Mouse (Mus musculus) erythroblast, embryonic 14.5 days (primary cell): ENCODE data around the gene Srek1ip1. TPM values are rescaled to one million over a fixed set of nuclear protein-coding genes. Genes with fewer than 3 reads are reported as not detected.

Experiments
- H3K27me3 ChIP-seq: 2 replicates; pipeline ENCODE4 v1.6.1; 2012; ENCODE audit warnings: inconsistent platforms; ENCODE audit not compliant: control insufficient read depth
- H3K36me3 ChIP-seq: 2 replicates; pipeline ENCODE4 v1.6.1; 2012; ENCODE audit warnings: mild to moderate bottlenecking, inconsistent platforms; ENCODE audit not compliant: control insufficient read depth
- H3K4me1 ChIP-seq: 2 replicates; pipeline ENCODE4 v1.6.1; 2012; ENCODE audit warnings: inconsistent platforms; ENCODE audit not compliant: control insufficient read depth
- H3K4me3 ChIP-seq: replicated peaks from 2 replicates; pipeline ENCODE3; 2012; ENCODE audit warnings: moderate library complexity, mild to moderate bottlenecking, inconsistent platforms
- H3K9me3 ChIP-seq: 2 replicates; pipeline ENCODE4 v1.6.1; 2012; ENCODE audit warnings: low read length, inconsistent platforms, mixed read lengths; ENCODE audit not compliant: control insufficient read depth
- GATA1 ChIP-seq: IDR thresholded peaks from 2 replicates; pipeline ENCODE4 v1.6.1; 2012; ENCODE audit warnings: low read length, inconsistent platforms, mixed read lengths
- TAL1 ChIP-seq: IDR thresholded peaks from 3 replicates; pipeline ENCODE4 v1.6.1; 2012; ENCODE audit warnings: low read length, inconsistent platforms, mixed read lengths
- polyA plus RNA-seq: library from polyadenylated mRNA; stranded (reverse); fragments of >175 nt; gene quantifications from 2 replicates; pipeline ENCODE4 v1.2.3, GENCODE M21; 2012

Gene Srek1ip1
- polyA plus RNA-seq, 1 experiment = 0.21 TPM

- Histone ChIP-seq H3K4me1 (peaks cover 26% of the 10 kb centered on the region), H3K4me3 (no peak overlapping the region), H3K9me3 (peaks cover 19% of the 10 kb centered on the region), H3K36me3 (peaks cover 47% of the 10 kb centered on the region), H3K27me3 (no peaks in the 10 kb centered on the region)
- TF ChIP-seq GATA1 = no peak
These were observed 33.2 kb downstream of the Srek1ip1 start for GRCm38 (mm10) chr13:104825470-104825869.

GRCm38 (mm10) chr13:104832811-104833210 is 40.5 kb downstream of the Srek1ip1 start:
- Histone ChIP-seq H3K27me3 (no peaks in the 10 kb centered on the region), H3K9me3 (peaks cover 11% of the 10 kb centered on the region), H3K4me3 (no peak overlapping the region), H3K36me3 (peaks cover 77% of the 10 kb centered on the region), H3K4me1 (no peaks in the 10 kb centered on the region)
- TF ChIP-seq GATA1 (no peak), TAL1 (no peak)

DNA sequence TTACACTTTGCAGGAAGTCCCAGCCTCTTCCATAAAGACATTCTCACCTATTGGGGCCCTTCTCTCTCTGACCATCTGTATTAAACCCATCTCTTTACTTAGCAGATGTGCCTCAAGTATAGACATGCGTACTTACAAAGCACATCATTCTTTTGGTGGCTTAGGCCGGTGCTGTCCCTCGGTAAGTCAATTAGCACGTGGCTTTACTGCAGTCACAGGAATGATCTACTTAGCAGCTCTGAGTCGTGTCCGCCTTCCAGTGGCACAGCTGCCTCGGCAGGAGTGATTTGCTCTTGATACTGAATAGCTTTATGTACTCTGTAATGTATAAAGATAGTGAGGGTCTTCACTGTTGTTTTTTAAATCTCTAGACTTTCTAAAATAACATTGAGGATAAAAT is 45.3 kb downstream of the Srek1ip1 start:
- H3K4me3 ChIP-seq = no peak overlapping the region
- peaks cover 46% of the 10 kb centered on the region for H3K36me3 ChIP-seq
- no peaks in the 10 kb centered on the region for H3K27me3 ChIP-seq
- no peaks in the 10 kb centered on the region for H3K9me3 ChIP-seq
- TF ChIP-seq GATA1 (no peak), TAL1 (no peak)
- H3K4me1 ChIP-seq = no peaks in the 10 kb centered on the region

GRCm38 (mm10) chr13:104841937-104842336 is 49.7 kb downstream of the Srek1ip1 start:
- H3K4me1 ChIP-seq = 0 out of 2 replicates have a peak, but pooled peaks cover 2% of the 10 kb centered on the region
- no peaks in the 10 kb centered on the region for H3K9me3 ChIP-seq
- TF ChIP-seq GATA1 = no peak
- no peak for TF ChIP-seq TAL1
- H3K4me3 ChIP-seq = no peak overlapping the region
- no peaks in the 10 kb centered on the region for H3K27me3 ChIP-seq
- peaks cover 16% of the 10 kb centered on the region for H3K36me3 ChIP-seq

DNA sequence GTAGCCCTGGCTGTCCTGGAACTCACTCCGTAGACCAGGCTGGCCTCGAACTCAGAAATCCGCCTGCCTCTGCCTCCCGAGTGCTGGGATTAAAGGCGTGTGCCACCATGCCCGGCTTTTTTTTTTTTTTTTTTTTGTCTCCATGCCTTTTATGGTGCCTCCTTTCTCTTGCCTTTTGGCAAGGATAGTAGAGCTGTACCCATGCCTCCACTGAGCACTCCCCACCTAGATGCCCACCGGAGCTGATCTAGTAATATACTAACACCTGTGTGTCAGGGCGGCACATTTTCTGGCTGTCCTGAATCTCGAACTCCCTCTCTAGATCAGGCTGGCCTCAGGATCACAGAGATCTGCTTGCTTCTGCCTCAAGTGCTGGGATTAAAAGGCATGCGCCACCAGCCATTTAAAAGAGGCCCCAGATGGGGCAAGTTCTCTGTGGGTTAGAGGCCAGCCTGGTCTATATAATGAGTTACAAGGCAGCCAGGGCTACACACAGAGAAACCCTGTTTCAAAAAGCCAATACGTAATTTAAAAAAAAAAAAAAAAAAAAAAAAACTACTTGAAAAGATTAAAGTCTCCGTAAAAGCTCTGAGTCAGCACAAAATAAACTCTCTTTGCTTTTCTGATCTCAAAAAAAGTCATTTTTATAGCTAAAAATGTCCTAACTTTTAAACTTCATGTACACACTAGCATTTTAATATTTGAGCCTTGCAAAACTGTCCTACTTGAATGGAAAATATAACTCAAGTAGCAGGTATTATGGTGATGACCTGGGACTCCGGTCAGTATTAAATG is 51.2 kb downstream of the Srek1ip1 start:
- Histone ChIP-seq H3K4me3 (no peak overlapping the region), H3K9me3 (no peaks in the 10 kb centered on the region), H3K27me3 (no peaks in the 10 kb centered on the region), H3K4me1 (0 out of 2 replicates have a peak, but pooled peaks cover 2% of the 10 kb centered on the region), H3K36me3 (peaks cover 5% of the 10 kb centered on the region)
- no peak for TF ChIP-seq TAL1
- TF ChIP-seq GATA1 = no peak

DNA sequence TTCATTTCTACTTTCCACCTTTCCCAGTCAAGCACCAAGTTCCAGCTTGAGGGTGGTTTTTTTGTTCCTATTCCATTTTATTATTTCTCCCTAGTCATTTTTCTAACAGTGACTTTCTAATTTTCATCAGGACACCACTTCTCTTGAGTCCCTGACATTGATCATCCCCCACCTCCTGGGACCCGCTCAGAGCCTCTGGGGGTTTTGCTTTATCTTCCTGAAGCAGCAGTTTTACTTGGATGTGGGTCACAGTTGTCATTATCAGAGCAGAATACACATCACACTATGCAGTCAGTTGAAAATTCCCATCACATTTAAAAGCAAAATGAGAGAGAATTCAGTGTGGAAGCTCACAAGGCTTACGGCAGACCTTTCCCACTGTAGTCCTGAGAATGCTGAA is 61.4 kb downstream of the Srek1ip1 start:
- TF ChIP-seq TAL1 (no peak), GATA1 (no peak)
- H3K9me3 ChIP-seq = no peaks in the 10 kb centered on the region
- H3K4me1 ChIP-seq = no peaks in the 10 kb centered on the region
- H3K27me3 ChIP-seq = no peaks in the 10 kb centered on the region
- no peak overlapping the region for H3K4me3 ChIP-seq
- H3K36me3 ChIP-seq = no peaks in the 10 kb centered on the region

DNA sequence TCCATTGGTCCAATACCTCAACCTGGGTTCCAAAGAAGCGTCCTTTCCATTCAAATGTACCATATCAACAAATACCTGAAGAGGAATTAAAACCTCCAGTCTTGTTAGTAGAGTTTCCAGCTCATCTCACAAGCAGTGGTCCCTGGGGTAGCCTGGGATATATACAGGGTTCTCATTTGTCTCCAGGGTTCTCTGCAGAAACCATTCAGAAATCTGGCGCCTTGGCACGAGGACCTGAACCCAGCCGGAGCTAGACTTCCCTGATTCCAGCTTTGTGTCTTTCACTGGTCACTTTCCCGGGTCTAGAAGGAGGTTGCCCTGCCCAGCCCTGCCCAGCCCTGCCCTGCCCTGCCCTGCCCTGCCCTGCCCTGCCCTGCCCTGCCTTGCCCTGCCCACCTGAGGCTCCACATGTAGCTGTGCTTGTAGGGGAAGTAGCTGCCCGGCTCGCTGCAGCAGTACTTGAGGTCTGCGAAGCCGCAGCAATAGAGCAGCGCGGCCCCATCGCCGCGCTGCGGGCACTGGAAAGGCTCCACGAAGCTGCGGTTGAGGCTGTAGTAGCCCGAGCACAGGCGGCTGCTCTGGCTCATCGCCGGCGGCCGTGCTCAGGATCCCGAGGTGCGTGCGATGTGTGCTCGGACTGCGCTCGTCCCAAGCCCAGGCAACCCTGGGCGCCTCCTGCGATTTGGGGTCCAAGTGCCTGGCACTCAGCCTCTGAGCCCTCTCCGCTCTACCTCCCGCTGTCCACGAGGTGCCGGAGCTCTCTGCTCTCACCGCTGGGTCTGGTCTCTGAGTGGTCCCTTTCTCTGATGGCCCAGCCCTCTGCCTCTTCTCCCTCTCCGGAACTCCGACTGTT is 71.1 kb downstream of the Srek1ip1 start, which contains the start of gene Shisal2b:
TSS of gene Shisal2b (minus strand) at position 767 of the 853 bp plus-strand sequence.
- H3K27me3 ChIP-seq = peaks cover 34% of the 10 kb centered on the region
- peaks cover 7% of the 10 kb centered on the region for H3K4me1 ChIP-seq
- H3K36me3 ChIP-seq = no peaks in the 10 kb centered on the region
- peak within 1 kb of the TSS; percentile 9 for H3K4me3 ChIP-seq
- no peaks in the 10 kb centered on the region for H3K9me3 ChIP-seq
- TF ChIP-seq GATA1 (no peak), TAL1 (no peak)

- TF ChIP-seq GATA1 (no peak), TAL1 (no peak)
- Histone ChIP-seq H3K36me3 (no peaks in the 10 kb centered on the region), H3K4me1 (peaks cover 7% of the 10 kb centered on the region), H3K4me3 (no peak overlapping the region), H3K27me3 (peaks cover 32% of the 10 kb centered on the region), H3K9me3 (no peaks in the 10 kb centered on the region)
These were observed 74.4 kb downstream of the Srek1ip1 start for GRCm38 (mm10) chr13:104866726-104867125.

- H3K4me3 ChIP-seq = no peak overlapping the region
- no peaks in the 10 kb centered on the region for H3K4me1 ChIP-seq
- TF ChIP-seq TAL1 (no peak), GATA1 (no peak)
- H3K27me3 ChIP-seq = peaks cover 4% of the 10 kb centered on the region; the same call in 1 of the 2 replicates
- H3K36me3 ChIP-seq = no peaks in the 10 kb centered on the region
- H3K9me3 ChIP-seq = no peaks in the 10 kb centered on the region
These were observed 77.6 kb downstream of the Srek1ip1 start for GRCm38 (mm10) chr13:104869907-104870306.
